Mouse (Mus musculus): ENCODE results near the gene Crhr1. TPM values are rescaled to one million over a fixed set of nuclear protein-coding genes. Genes with fewer than 3 reads are reported as not detected.
A peak's percentile ranks its signal among the peaks of the same experiment; 100 is the strongest.

The Crhr1 gene
- 0.36 and 0.47 TPM in 2 replicates for polyA plus RNA-seq (2016; fragmentation: Nextera tagmentation; extraction: Ambion mirVana)

DNA sequence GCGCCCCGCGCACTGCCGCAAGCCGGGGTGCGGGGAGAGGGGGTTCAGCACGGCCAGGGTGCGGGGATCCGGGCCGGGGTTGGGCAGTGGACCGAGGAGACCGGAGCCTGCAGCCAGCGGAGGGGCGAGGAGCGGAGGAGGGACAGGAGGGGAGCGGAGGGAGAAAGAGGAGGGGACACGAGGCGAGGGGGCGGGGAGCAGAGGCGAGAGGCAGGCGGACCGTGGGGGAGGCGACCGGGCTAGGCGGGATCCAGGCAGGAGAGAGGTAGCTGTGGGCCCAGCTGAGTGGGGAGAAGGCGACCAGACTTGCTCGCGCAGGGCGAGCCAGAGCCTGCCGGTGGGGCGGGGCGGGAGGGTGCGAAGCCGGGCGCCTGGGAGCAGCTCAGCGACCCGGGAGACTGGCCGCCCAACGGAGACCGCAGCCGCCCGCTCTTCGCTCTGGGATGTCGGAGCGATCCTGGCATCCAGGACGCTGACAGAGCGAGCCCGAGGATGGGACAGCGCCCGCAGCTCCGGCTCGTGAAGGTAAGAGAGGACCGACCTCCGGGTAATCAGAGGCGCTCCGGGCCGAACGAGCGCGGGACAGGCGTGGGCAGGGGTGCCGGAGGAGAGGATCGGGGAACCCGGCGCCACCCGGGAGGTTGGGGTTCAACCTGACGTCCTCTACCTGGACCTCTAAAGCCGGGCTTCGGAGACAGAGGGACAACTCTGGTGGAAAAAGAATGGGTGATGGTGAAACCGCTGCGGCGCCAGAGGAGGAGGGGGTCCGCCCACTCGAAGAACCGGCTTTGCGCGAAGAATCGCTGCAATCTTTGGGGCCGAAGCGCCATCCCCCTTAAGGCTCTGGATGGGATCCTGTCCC is at the start of gene Crhr1:
TSS of gene Crhr1 (plus strand) at position 276 of the 862 bp plus-strand sequence.
- Histone ChIP-seq H3K4me2 (replicated peaks) (peak within 1 kb of the TSS; percentile 100), H3K27me3 (peaks cover 70% of the 10 kb centered on the region), H3K27ac (no peak within 1 kb of the TSS), H3K36me3 (no peaks in the 10 kb centered on the region), H3K4me1 (peaks cover 12% of the 10 kb centered on the region), H3K4me3 (peak within 1 kb of the TSS; percentile 62), H3K9ac (peak within 1 kb of the TSS; percentile 49), H3K9me3 (no peaks in the 10 kb centered on the region)
- under 1% methylated on average over 77 of the region's 80 CpGs for WGBS
- ATAC-seq (ENCODE audit: insufficient number of reproducible peaks, insufficient read depth, low FRiP score, low TSS enrichment) = peak; percentile 73

DNA sequence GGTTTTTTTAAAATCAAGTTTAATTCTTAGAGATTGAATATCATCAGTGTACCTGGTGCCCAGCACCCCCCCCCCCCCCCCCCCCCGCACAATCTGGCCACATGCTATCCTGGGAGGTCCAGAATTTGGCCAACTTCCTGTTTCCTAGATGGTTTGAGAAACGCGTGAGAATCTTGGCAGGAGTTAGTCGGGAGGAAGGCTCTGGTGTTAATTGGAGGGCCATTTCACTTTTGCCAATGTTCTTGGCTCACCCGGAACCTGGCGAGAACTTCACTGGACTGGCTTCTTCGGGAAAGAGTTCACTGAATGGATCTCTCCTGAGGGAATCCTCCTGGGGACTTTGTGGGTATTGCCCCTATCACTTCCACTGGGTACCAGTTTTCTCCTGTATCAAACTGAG is 49.4 kb upstream of the Crhr1 start:
- peaks cover 8% of the 10 kb centered on the region; the same call in 1 of the 2 replicates for H3K27me3 ChIP-seq
- no peak overlapping the region for H3K27ac ChIP-seq
- H3K4me2 ChIP-seq (replicated peaks) = no peak overlapping the region
- 88% methylated on average over 6 of the region's 7 CpGs for WGBS
- no peak for ATAC-seq (ENCODE audit: insufficient number of reproducible peaks, insufficient read depth, low FRiP score, low TSS enrichment)
- H3K4me3 ChIP-seq = no peak overlapping the region
- no peaks in the 10 kb centered on the region for H3K9me3 ChIP-seq
- peaks cover 4% of the 10 kb centered on the region; the same call in 1 of the 2 replicates for H3K4me1 ChIP-seq
- no peaks in the 10 kb centered on the region for H3K36me3 ChIP-seq
- no peak overlapping the region for H3K9ac ChIP-seq

DNA sequence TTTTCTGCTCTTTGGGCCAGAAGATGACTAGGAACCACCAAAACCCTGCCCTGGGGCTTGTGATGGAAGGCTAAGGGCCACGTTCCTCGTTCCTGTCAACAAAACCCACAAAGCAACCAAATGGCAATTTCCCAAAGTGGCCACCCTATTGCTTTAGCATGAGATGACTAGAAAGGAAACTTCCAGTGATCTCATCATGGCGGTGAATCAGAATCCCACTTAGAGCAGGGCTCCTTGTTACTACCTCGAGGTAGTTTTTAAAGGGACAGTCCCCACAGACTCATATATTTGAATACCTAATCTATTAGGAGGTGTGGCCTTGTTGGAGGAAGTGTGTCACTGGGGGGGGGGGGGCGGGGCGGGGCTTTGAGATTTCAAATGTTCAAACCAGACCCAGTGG is 48.9 kb upstream of the Crhr1 start:
- H3K27ac ChIP-seq = no peak overlapping the region
- no peak overlapping the region for H3K9ac ChIP-seq
- H3K4me2 ChIP-seq (replicated peaks) = no peak overlapping the region
- peaks cover 8% of the 10 kb centered on the region; the same call in 1 of the 2 replicates for H3K27me3 ChIP-seq
- H3K9me3 ChIP-seq = no peaks in the 10 kb centered on the region
- peaks cover 4% of the 10 kb centered on the region; the same call in 1 of the 2 replicates for H3K4me1 ChIP-seq
- no peaks in the 10 kb centered on the region for H3K36me3 ChIP-seq
- WGBS = 74% methylated on average over 6 of the region's 6 CpGs
- ATAC-seq (ENCODE audit: insufficient number of reproducible peaks, insufficient read depth, low FRiP score, low TSS enrichment) = no peak
- H3K4me3 ChIP-seq = no peak overlapping the region

DNA sequence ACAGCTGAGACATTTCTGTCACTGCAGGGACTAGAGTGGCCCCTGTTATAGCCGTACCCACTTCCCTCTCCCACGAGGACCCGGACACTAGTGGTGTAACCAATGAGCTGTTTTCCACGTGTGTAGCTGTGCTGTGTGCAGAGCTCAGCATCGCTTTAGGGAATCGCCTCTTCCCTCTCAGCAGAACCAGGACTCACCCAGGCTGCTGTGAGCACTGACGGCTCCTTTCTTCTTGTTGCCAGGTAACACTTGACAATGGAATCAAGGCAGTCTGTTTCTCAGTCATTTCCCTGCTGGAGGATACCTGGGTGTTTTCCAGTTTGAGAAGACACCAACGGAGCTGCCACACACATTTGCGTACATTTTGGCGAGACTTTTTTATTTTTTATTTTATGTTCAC is 44.1 kb upstream of the Crhr1 start:
- H3K36me3 ChIP-seq = no peaks in the 10 kb centered on the region
- H3K27me3 ChIP-seq = peaks cover 5% of the 10 kb centered on the region; the same call in 1 of the 2 replicates
- ATAC-seq (ENCODE audit: insufficient number of reproducible peaks, insufficient read depth, low FRiP score, low TSS enrichment) = no peak
- 64% methylated on average over 10 of the region's 10 CpGs for WGBS
- no peak overlapping the region for H3K27ac ChIP-seq
- H3K4me3 ChIP-seq = no peak overlapping the region
- peaks cover 4% of the 10 kb centered on the region; the same call in 1 of the 2 replicates for H3K4me1 ChIP-seq
- H3K9ac ChIP-seq = no peak overlapping the region
- H3K4me2 ChIP-seq (replicated peaks) = no peak overlapping the region
- H3K9me3 ChIP-seq = no peaks in the 10 kb centered on the region

DNA sequence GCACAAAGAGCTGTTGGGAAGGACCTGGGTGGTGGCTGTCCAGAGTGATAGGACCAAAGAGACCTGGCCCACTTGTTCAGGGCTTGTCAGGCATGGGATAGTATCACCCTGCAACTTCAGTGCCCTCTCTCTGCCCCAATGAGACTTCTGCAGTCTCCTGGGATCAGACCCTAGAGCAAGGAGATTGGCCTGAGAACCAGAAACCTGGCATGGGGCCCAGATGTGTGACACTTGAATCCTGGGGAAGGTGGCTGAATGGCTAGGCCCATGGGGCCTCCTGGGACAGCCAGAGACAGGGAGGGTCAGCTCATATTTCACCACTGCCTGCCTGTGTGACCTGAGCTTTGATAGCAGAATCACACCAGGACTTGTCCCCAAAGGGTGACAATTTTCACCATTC is 41.9 kb upstream of the Crhr1 start:
- no peaks in the 10 kb centered on the region for H3K9me3 ChIP-seq
- no peak overlapping the region for H3K4me3 ChIP-seq
- no peak for ATAC-seq (ENCODE audit: insufficient number of reproducible peaks, insufficient read depth, low FRiP score, low TSS enrichment)
- no peak overlapping the region for H3K9ac ChIP-seq
- no peak overlapping the region for H3K27ac ChIP-seq
- H3K4me2 ChIP-seq (replicated peaks) = no peak overlapping the region
- no peaks in the 10 kb centered on the region for H3K36me3 ChIP-seq
- no peaks in the 10 kb centered on the region; the same call in 1 of the 2 replicates for H3K4me1 ChIP-seq
- H3K27me3 ChIP-seq = peaks cover 5% of the 10 kb centered on the region; the same call in 1 of the 2 replicates

DNA sequence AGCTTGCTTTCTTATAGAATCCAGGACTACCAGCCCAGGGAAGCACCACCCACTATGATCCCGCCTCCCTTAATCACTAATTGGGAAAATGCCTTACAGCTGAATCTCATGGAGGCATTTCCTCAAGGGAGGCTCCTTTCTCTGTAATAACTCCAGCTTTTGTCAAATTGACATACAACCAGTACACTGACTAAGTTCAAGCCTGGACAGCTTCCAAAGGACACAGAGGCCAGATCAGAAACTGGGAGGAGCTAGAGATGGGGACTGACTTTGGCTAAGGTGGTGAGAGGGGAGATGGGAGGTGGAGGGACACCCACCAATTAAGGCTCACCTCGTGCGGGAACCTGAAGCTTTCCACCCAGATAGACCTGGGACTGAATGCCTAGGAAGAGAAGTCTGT is 37.5 kb upstream of the Crhr1 start:
- Histone ChIP-seq H3K36me3 (no peaks in the 10 kb centered on the region), H3K27ac (no peak overlapping the region), H3K27me3 (no peaks in the 10 kb centered on the region), H3K9me3 (no peaks in the 10 kb centered on the region), H3K4me1 (peaks cover 15% of the 10 kb centered on the region), H3K9ac (no peak overlapping the region), H3K4me2 (replicated peaks) (no peak overlapping the region), H3K4me3 (no peak overlapping the region)
- ATAC-seq (ENCODE audit: insufficient number of reproducible peaks, insufficient read depth, low FRiP score, low TSS enrichment) = no peak
- WGBS = 46% methylated on average over 3 of the region's 3 CpGs

DNA sequence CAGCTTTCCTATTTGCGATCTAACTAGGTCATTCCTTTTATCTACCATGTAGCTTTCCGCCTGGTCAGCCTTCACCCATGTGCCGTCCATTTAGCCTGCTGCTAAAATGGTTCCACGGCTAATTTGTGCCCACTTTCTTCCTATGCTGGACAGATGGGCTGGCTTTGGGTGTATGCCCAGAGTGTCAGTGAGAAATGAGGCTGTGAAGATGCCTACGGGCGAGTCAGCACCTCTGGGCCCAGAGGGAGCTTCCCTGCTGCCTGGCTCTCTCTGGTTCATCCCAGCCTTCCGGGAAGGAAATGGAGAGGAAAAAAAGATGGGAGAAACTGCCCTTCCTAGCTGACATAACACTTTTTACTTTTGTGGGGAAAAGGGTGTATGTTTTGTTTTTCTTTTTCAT is 36.1 kb upstream of the Crhr1 start:
- H3K9ac ChIP-seq = no peak overlapping the region
- 85% methylated on average over 7 of the region's 7 CpGs for WGBS
- no peaks in the 10 kb centered on the region for H3K36me3 ChIP-seq
- H3K4me2 ChIP-seq (replicated peaks) = no peak overlapping the region
- H3K4me3 ChIP-seq = no peak overlapping the region
- H3K9me3 ChIP-seq = no peaks in the 10 kb centered on the region
- H3K4me1 ChIP-seq = peaks cover 15% of the 10 kb centered on the region
- H3K27ac ChIP-seq = no peak overlapping the region
- ATAC-seq (ENCODE audit: insufficient number of reproducible peaks, insufficient read depth, low FRiP score, low TSS enrichment) = no peak
- H3K27me3 ChIP-seq = no peaks in the 10 kb centered on the region

DNA sequence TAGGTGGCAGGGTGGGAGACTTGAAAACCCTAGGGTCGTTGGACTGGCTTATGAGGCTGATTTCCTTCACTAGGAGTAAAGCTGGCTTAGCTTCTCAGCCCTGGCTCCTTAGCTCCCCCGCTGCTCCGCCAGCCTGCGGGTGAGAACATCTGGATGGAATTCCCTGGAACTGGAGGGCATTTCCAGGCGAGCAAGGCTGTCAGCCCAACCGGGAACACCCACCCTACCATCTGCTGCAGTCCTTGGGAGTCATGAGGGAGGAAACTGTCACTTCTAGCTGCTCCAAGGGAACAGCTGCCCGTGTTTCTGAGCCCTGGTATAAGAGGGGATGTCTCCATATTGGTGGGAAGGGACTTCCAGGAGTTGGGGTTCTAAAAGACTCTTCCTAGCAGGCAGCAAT is 33.1 kb upstream of the Crhr1 start:
- Histone ChIP-seq H3K27me3 (no peaks in the 10 kb centered on the region), H3K4me1 (peaks cover 20% of the 10 kb centered on the region), H3K27ac (no peak overlapping the region), H3K9ac (no peak overlapping the region), H3K9me3 (no peaks in the 10 kb centered on the region), H3K4me3 (no peak overlapping the region), H3K36me3 (no peaks in the 10 kb centered on the region), H3K4me2 (replicated peaks) (no peak overlapping the region)
- WGBS = 5% methylated on average over 7 of the region's 7 CpGs
- no peak for ATAC-seq (ENCODE audit: insufficient number of reproducible peaks, insufficient read depth, low FRiP score, low TSS enrichment)

DNA sequence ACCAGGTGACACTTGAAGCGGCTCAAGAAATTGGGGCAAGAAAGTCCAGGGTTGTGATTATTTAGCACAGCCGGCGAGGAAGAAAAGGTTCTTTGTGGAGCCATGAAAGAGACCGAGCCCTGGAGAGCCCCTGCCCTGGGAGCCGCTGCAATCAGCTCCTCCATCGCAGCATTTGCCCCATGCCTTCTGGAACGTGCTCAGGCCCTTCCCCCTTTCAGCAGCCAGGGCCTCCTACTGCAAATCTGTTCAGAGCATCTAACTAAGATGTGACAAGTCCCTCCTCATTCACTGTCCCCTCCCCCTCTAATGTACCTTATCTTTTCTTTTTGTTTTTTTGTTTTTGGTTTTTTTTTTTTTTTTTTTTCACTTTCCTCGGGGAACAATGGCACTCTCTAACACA is 30.0 kb upstream of the Crhr1 start:
- H3K4me1 ChIP-seq = peaks cover 29% of the 10 kb centered on the region
- H3K36me3 ChIP-seq = no peaks in the 10 kb centered on the region
- H3K4me2 ChIP-seq (replicated peaks) = no peak overlapping the region
- no peak overlapping the region for H3K27ac ChIP-seq
- no peaks in the 10 kb centered on the region for H3K9me3 ChIP-seq
- ATAC-seq (ENCODE audit: insufficient number of reproducible peaks, insufficient read depth, low FRiP score, low TSS enrichment) = no peak
- WGBS = 17% methylated on average over 8 of the region's 8 CpGs
- H3K9ac ChIP-seq = no peak overlapping the region
- H3K4me3 ChIP-seq = no peak overlapping the region
- no peaks in the 10 kb centered on the region for H3K27me3 ChIP-seq

DNA sequence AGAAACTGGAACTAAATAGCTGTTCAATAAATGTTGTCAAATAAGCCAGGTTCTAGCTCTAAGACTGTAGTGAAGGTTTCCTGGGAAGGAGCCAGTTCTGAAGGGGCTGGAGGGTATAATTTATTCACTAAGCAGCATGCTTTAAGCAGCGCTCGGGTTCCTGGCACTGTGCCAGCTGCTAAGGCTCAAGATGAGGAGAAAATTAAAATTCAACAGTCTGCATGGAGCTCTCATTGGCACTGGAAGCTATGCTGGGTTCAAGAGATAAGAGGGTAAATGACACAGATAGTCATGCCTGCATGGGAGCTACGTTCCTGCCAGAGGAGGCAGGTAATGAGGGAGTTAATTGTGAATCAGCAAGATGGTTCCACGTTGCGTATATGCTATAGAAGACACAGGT is 26.3 kb upstream of the Crhr1 start:
- no peaks in the 10 kb centered on the region for H3K9me3 ChIP-seq

DNA sequence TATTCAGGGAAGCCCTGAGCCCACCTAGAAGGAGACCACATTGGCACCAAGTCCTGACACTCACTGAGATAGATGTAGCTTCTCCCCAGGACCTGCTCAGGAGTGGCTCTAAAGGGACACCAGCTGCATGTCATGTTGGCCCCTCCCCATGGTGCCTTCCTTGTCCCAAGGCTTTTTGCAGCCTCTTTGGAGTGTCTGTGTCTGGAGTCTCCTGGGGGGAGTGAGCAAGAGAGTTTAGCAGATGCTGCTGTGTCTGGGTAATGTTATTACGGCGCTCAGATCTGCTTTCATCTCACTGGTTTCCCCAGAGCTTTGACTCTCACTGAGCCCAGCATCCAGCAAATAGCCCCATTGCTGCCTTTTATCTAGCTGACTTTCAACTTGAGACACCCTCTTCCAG is 25.7 kb upstream of the Crhr1 start:
- Histone ChIP-seq H3K36me3 (no peaks in the 10 kb centered on the region), H3K27me3 (no peaks in the 10 kb centered on the region), H3K4me3 (no peak overlapping the region), H3K9ac (no peak overlapping the region), H3K27ac (no peak overlapping the region), H3K4me2 (replicated peaks) (no peak overlapping the region), H3K9me3 (no peaks in the 10 kb centered on the region), H3K4me1 (peaks cover 14% of the 10 kb centered on the region; the same call in 1 of the 2 replicates)
- ATAC-seq (ENCODE audit: insufficient number of reproducible peaks, insufficient read depth, low FRiP score, low TSS enrichment) = no peak
- 56% methylated on average over 2 of the region's 2 CpGs for WGBS

More for the DNA sequence above, 26.3 kb upstream of the Crhr1 start:
- Histone ChIP-seq H3K4me2 (replicated peaks) (no peak overlapping the region), H3K4me1 (peaks cover 14% of the 10 kb centered on the region; the same call in 1 of the 2 replicates), H3K36me3 (no peaks in the 10 kb centered on the region), H3K4me3 (no peak overlapping the region), H3K9ac (no peak overlapping the region), H3K27ac (no peak overlapping the region), H3K27me3 (no peaks in the 10 kb centered on the region)
- 59% methylated on average over 5 of the region's 5 CpGs for WGBS
- no peak for ATAC-seq (ENCODE audit: insufficient number of reproducible peaks, insufficient read depth, low FRiP score, low TSS enrichment)

DNA sequence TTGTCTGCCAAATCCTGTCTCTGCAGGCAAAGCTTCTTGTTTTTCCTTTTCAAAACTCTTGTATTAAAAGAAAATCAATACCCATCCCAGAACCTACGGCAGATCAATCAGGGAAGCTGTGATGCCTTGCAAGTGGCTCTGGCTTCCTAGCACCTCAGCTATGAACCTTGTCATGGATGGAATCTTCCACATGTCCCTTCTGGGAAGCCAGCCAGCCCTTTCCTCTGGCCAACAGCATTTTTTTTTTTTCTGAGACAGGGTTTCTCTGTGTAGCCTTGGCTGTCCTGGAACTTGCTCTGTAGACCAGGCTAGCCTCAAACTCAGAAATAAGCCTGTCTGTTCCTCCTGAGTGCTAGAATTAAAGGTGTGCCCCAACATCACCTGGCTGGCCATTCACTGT is 22.3 kb upstream of the Crhr1 start:
- Histone ChIP-seq H3K36me3 (no peaks in the 10 kb centered on the region), H3K4me3 (no peak overlapping the region), H3K9me3 (no peaks in the 10 kb centered on the region), H3K4me1 (peaks cover 16% of the 10 kb centered on the region), H3K27ac (no peak overlapping the region), H3K27me3 (no peaks in the 10 kb centered on the region), H3K9ac (no peak overlapping the region), H3K4me2 (replicated peaks) (no peak overlapping the region)
- 86% methylated on average over 1 of the region's 1 CpGs for WGBS
- no peak for ATAC-seq (ENCODE audit: insufficient number of reproducible peaks, insufficient read depth, low FRiP score, low TSS enrichment)
